Mouse (Mus musculus) cerebellum, postnatal 10 days (tissue): ENCODE measurements around the gene Hspd1.
"Not testable (repeated sequence)": the region's sequence is repeated elsewhere in the genome, so short reads cannot be mapped to it uniquely, and the experiment has no call there.

ENCODE experiments used
- DNase-seq, 2 experiments: peaks; one replicate each; pipeline ENCODE4 v3.0.0; 2021; ENCODE audit warnings: mixed read lengths in 2 of 2

Gene Hspd1

GRCm38 (mm10) chr1:55087932-55088610 lies at the start of gene Hspd1, which contains the start of gene Hspe1:
Gene Hspd1, minus strand, starts transcription at chr1:55088243.
Gene Hspe1, plus strand, starts transcription at chr1:55088132.
- peak; percentile 99 for DNase-seq

DNA sequence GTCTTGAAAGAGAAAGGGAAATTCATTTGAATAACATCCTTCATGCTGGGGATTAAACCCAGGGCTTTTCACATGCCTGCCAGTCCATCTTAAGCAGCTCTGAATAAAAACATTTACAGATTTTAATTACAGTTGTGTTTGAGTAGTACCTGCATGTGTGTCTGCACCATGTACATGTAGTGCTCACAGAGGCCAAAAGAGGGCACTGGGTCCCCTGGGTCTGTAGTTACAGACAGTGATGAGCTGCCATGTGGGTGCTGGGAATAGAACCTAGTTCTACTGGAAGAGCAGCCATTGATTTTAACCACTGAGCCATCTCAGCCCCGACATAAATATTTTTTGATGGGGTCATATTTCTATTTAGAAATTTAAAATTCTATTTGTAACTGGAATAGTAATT lies 47.8 kb upstream of the Hspd1 start:
- DNase-seq = no peak

GRCm38 (mm10) chr1:55134301-55134700 lies 46.3 kb upstream of the Hspd1 start:
- DNase-seq = no peak

DNA sequence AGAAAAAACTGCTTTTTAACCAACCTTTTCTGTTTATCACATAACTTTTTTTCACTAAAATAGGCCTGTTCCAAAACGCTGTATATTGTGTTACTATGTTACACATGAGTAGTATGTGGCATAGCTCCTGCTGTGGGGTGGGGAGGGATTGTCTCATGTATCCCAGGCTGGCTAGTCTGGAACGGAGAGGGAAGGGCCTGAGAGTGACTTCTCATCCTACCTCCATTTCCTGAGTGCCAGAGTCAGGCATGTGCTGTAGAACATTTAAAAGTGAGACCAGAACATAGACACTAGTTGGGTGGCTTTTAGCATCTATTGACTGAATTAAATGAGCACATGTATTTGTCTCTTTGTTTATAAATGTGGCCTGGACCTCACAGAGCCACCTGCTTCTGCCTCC lies 45.1 kb upstream of the Hspd1 start:
- DNase-seq = no peak

- DNase-seq = no peak
These were observed 44.3 kb upstream of the Hspd1 start for GRCm38 (mm10) chr1:55132308-55132707.

DNA sequence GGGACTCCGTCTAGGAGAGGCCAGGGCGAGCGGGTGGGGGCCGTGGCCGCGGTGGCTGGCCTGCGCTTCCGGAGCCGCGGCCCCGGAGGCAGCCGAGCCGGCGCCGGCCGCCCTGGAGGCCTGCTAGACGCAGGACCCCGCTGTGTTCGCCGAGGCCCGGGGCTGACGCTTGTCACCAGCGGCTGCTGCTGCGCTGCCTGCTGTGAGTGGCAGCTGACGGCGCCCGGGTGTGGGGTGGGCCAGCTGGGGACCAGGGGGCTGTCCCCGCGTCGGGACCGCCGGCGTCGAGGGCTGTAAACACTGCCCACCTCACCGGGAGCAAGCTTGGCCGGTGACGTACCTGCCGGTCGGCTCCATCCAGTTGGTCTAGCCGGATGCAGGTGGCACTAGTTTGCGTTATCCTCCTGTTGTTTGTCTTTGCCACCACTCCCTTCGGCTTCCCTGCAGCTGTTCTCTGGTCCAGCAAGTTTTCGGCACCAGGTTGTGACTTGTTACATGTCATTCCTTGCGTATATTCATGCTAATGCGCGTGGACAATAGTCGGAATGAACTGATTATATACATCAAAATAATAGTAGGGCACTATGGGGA lies 43.5 kb upstream of the Hspd1 start:
- no peak for DNase-seq

- peak; percentile 99 for DNase-seq
These were observed 42.9 kb upstream of the Hspd1 start, which contains the start of gene Mob4 for GRCm38 (mm10) chr1:55130943-55131401. Gene Mob4, plus strand, starts transcription at chr1:55131231.

- DNase-seq = peak; percentile 16 to 27
These were observed 42.3 kb upstream of the Hspd1 start for GRCm38 (mm10) chr1:55130190-55130916.

DNA sequence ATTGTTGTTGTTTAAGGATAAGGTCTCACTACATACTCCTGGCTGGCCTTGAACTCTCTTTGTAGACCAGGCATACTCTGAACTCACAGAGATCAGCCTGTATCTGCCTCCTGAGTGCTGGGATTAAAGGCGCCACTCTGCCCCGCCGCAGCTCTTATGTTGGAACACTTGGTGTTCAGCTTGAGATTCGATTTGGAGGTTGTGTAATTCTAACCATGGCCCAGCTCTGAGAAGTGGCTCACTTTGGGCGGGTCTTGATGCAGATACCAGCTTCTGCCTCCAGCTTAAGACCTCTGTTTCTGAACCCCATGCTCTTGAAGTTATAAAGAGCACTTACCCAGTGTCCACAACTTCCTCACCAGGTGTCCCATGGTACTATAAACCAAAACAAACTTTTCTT lies 41.7 kb upstream of the Hspd1 start:
- no peak for DNase-seq

GRCm38 (mm10) chr1:55124136-55124535 lies 36.1 kb upstream of the Hspd1 start:
- not testable (repeated sequence) for DNase-seq

GRCm38 (mm10) chr1:55123561-55123960 lies 35.5 kb upstream of the Hspd1 start:
- no peak for DNase-seq

DNA sequence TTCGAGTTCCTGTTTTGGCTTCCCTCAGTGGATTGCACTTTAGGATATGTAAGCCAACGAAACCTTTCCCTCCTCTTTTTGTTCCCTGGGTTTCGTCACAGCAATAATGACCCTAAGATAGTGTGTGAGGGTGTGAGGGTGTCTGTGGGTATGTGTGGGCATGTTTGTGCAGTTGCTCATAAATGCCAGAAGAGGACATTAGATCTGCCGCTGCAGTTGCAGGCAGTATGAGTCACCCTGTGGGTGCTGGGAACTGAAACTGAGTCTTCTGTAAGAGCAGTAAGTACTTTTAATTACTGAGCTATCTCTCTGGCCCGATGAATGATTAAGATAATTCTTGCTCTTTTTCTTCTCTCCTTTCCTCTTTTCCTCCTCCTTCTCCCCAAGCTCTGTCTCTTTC lies 35.0 kb upstream of the Hspd1 start:
- DNase-seq = no peak

DNA sequence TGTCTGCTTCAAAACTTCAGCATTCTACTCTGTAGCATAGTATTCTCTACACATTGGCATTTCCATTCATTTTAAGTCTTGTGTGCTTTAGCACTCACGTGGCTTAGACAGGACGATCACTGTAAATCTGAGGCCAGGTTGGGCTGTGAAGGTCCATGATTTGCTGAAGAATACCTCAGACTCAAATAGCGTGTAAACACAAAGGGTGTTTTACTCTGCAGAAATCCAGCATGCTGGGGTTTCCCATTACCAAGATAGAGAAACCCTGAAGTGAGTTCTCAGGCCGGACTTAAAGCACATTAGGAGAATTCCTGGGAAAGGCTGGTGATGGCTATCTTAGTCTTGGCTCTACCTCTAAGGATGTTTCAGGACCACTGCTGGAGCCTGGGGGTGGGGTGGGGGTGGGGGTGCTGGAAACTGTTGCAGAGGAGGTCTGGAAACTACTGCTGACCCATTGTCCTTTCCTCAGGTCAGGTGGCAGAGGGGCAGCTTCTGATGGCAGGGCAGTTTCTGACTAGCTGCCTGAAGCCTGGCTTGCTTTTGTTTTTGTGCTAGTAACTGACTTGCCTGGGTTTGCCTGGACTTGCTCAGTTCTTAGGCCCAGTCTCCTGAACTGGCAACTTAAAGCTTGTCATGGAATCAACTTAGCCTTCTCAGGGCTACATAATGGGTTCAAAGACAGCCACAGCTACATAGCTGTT lies 21.2 kb upstream of the Hspd1 start:
- DNase-seq = no peak

GRCm38 (mm10) chr1:55108473-55108872 lies 20.4 kb upstream of the Hspd1 start:
- no peak for DNase-seq

DNA sequence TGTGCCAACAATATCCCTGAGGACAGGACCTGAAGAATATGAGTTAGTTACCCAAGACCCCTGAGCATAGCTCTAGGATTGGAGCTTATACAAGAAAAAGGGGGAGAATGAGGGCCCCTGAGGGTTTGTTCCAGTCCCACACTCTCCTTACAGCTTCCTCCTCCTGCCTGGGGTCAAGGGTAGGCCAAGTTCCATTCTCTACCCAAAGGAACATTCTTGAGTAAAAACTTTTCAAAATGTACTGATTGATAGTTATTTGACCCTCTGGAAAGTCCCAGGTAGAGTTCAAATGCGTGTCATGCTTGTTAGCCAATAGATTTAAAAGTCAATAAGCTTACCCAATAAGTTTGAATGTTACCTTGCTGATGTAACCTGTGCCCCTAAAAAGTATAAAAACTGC lies 19.6 kb upstream of the Hspd1 start:
- DNase-seq = no peak

DNA sequence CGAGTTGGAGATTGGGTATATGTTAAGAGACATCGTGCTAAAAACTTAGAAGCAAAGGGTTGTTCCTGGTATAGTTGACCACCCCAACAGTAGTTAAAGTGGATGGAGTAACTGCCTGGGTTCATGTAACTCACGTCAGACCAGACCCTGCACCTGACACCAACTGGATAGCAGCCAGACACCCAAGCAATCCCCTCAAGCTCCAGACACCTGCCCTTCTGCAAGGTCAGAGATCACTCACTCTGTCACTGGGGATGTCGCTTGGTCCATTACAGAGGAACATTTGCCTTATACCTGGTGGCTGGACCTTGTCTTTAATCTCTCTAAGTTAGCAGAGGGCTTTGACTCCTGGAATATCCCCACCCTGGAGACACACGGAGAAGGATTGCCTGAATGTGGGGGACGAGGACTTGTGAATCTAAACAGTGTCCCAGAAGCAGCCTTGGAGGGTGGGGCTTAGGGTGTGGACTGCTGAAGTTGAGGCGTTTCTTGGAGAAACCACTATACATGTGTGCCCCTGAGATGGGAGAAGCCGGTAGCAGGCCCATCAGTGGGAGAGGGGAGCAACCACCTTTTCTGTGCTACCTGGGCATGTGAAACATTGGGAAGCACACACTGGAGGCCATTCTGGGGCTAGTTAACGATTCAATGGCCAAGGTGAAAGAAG lies 19.0 kb upstream of the Hspd1 start:
- no peak for DNase-seq

GRCm38 (mm10) chr1:55092469-55092868 lies 4.4 kb upstream of the Hspd1 start:
- DNase-seq = no peak

DNA sequence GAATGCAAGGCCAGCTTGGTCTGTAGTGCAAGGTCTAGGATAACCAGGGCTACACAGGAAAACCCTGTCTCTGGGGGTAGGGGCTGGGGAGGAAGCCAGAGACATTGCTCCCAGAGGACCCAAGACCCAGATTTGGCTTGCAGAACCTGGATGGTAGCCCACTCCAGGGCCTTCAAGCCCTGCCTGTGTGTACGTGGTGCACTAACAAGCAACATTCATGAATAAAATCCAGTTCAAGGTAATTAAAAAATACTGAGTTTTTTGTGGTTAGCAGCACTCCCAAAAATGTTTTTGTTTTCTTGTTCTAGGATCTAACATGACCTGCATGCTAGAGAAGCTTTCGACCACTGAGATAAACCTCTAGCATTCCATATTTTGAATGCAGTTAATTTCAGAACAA lies 4.0 kb upstream of the Hspd1 start:
- DNase-seq = no peak

- DNase-seq = no peak
These were observed 1.5 kb upstream of the Hspd1 start for GRCm38 (mm10) chr1:55089498-55090064.

DNA sequence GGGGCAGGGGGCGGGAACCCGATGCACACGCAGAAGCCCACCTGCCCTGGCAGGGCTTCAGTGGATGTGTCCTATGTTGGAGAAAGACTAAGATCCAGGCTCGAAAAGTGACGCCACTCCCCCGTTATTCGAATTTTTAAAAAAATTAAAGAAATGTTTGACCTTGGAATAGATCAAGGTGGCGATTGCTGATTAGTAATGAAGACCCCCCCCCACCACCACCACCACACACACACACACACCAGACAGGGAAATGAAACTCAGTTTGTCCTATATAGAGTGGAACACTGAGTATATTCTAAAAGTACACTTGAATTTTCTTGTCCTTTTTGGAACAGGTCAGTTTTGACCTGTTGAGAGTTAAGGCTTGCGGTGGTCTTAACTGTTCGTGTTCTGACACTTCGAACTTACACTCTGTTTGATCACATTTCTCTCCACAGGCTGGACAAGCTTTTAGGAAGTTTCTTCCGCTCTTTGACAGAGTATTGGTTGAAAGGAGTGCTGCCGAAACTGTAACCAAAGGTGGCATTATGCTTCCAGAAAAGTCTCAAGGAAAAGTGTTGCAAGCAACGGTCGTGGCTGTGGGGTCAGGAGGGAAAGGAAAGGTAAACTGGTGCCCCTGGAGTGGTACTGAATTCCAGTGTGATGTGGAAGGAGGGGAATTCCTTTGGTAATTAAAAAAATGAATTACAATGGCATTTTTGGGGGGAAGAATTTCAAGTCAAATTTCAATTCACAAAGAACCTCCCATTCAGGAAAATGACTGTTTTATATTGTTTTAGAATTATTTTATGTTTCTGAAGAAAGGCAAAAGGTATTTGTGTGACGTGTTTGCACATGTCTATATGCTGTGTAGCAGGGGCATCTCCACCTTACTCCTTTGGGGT lies 811 bp upstream of the Hspd1 start:
- DNase-seq = no peak

GRCm38 (mm10) chr1:55087401-55087904 lies 590 bp downstream of the Hspd1 start:
- DNase-seq = peak in 1 of 2 experiments; percentile 85
